Mouse (Mus musculus): ENCODE results near the gene Tarbp2.

DNA sequence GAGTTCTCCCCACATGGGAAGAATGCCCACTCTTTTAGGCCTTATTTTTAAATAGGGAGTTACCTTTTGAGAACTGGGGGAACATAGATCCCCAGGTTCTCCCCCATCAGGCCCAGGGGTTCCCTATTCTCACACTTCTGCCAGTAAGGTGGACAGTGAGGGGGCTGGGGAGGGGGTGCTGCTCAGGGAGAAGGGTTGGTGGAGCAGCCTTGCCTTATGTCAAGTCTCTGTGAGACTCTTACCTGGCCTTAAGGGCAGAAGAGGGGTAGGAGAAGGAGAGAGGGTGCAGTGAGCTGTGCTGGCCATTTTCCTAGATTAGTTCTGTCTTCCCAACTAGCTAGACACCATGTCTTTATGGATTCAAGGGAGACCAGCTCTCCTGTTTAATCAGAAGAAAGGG is 5.5 kb upstream of the Tarbp2 start:
- TF ChIP-seq TAL1 (IDR thresholded peaks at IDR 0.05; ENCODE audit: low read length) (no peak), GATA1 (IDR thresholded peaks at IDR 0.05; ENCODE audit: low read length) (no peak)

All from erythroblast, embryonic 14.5 days (primary cell).